Mouse (Mus musculus) thymus, adult 2 months (tissue): ENCODE results near the gene Trim50. TPM values are rescaled to one million over a fixed set of nuclear protein-coding genes. Genes with fewer than 3 reads are reported as not detected.

Source experiments
- DNase-seq: peaks from one replicate; pipeline ENCODE4 v3.0.0; 2021
- H3K27ac ChIP-seq: fragments of 200-500 bp; 2 replicates; pipeline ENCODE4 v1.5.1; 2012; ENCODE audit warnings: low read length, control low read depth; ENCODE audit not compliant: control insufficient read depth, insufficient read depth
- H3K27me3 ChIP-seq: fragments of 200-500 bp; 2 replicates; pipeline ENCODE4 v1.6.1; 2012; ENCODE audit warnings: mild to moderate bottlenecking, low read length, moderate library complexity, mixed read lengths; ENCODE audit not compliant: control insufficient read depth, insufficient read depth
- H3K36me3 ChIP-seq: fragments of 200-500 bp; 2 replicates; pipeline ENCODE4 v1.6.1; 2012; ENCODE audit warnings: mild to moderate bottlenecking, low read length, moderate library complexity; ENCODE audit not compliant: control insufficient read depth, insufficient read depth
- H3K4me1 ChIP-seq: fragments of 200-500 bp; replicated peaks from 2 replicates; pipeline ENCODE4 v1.6.1; 2012; ENCODE audit warnings: low read length; ENCODE audit not compliant: control insufficient read depth, insufficient read depth
- H3K4me3 ChIP-seq: fragments of 200-500 bp; 2 replicates; pipeline ENCODE4 v1.5.1; 2012; ENCODE audit warnings: mild to moderate bottlenecking, low read length, control low read depth, moderate library complexity; ENCODE audit not compliant: control insufficient read depth, insufficient read depth
- CTCF ChIP-seq: fragments of 200-500 bp; IDR thresholded peaks from 2 replicates; pipeline ENCODE4 v1.5.1; 2012; ENCODE audit warnings: mild to moderate bottlenecking, control low read depth, low read length, moderate library complexity, borderline replicate concordance; ENCODE audit not compliant: control insufficient read depth, poor library complexity, insufficient read depth; ENCODE audit errors: extremely low read depth
- POLR2A ChIP-seq: fragments of 200-500 bp; IDR thresholded peaks from 2 replicates; pipeline ENCODE4 v1.6.1; 2012; ENCODE audit warnings: mild to moderate bottlenecking, low read length, control low read depth, moderate library complexity; ENCODE audit not compliant: control insufficient read depth, poor library complexity, insufficient read depth; ENCODE audit errors: extremely low read depth
- WGBS: fragments of 180-500 bp; shearing (Covaris S2); methylation state at CpG from one replicate; pipeline ENCODE4 v1.1.7; 2018; 5-methylcytosine and 5-hydroxymethylcytosine counted together
- polyA plus RNA-seq: library from polyadenylated mRNA; depleted of rRNA; stranded (reverse); fragments of >200 nt; gene quantifications from 2 replicates; pipeline ENCODE4 v1.2.3, GENCODE M21; 2012

The Trim50 gene
- polyA plus RNA-seq, 1 experiment: not detected

DNA sequence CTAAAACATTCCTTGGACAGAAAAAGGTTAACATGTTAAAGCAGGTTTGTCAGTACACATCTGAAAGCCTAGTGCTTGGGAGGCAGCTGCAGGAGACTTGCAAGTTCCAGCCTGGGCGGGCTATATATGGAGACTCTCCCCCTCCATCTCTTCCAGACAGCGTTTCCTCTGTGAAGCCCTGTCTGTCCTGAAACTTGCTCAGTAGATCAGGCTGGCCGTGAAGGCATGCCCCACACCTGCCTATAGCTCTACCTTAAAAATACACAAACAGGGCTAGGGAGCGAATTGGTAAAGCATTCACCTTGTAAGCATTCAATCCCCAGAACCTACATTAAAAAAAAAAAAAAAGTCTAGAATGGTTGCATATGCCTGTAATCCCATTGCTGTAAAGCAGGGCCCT, 23.6 kb upstream of the Trim50 start:
- H3K27me3 ChIP-seq: no peaks in the 10 kb centered on the region
- no peaks in the 10 kb centered on the region for H3K4me1 ChIP-seq
- no peak overlapping the region for H3K27ac ChIP-seq
- H3K4me3 ChIP-seq: no peak overlapping the region
- no peaks in the 10 kb centered on the region for H3K36me3 ChIP-seq
- no peak for TF ChIP-seq CTCF
- no peak for TF ChIP-seq POLR2A
- DNase-seq: no peak
- WGBS: 88% methylated on average over 4 of the region's 4 CpGs

DNA sequence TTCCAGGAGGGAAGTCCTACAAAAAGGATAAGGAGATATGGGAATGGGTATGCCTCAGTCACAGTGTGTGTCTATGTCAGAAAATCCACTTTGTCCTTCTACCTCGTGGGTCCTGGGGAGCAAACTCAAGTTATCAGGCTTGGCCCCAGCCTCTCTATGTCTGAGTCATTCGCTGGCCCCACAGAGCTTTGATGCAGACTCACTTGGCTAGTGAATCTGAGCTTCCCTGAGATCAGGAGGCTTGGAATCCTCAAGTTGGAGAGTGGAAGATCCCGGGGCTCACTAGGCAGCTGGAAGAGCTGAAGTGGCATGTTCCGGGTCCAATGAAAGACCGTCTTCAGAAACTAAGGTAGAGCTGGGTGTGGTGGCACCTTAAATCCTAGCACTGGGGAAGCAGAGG, 22.9 kb upstream of the Trim50 start:
- WGBS: 85% methylated on average over 5 of the region's 5 CpGs

DNA sequence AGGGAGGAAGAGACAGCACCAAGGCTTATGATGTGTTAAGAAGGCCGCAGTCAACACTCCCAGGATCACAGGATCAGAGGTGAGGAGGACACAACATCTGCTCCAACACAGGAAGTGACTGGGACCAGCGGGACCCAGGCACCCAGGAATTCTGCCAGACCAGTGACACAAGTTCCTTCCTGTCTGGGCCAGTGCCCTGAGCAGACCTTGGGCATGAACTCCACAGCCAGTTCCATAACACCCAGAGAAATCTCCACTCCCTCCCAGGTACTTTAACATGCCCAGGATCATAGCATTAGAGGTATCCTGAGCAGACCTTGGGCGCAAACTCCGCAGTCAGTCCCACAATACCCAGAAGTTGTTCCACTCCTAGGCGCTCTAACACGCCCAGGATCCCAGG, 21.9 kb upstream of the Trim50 start:
- DNase-seq: no peak
- Histone ChIP-seq H3K27ac (no peak overlapping the region), H3K27me3 (no peaks in the 10 kb centered on the region), H3K36me3 (no peaks in the 10 kb centered on the region), H3K4me3 (no peak overlapping the region), H3K4me1 (no peaks in the 10 kb centered on the region)
- WGBS: 92% methylated on average over 6 of the region's 6 CpGs
- no peak for TF ChIP-seq POLR2A
- no peak for TF ChIP-seq CTCF

More for the DNA sequence above, 22.9 kb upstream of the Trim50 start:
- Histone ChIP-seq H3K4me3 (no peak overlapping the region), H3K27me3 (no peaks in the 10 kb centered on the region), H3K27ac (no peak overlapping the region), H3K4me1 (no peaks in the 10 kb centered on the region), H3K36me3 (no peaks in the 10 kb centered on the region)
- DNase-seq: no peak
- TF ChIP-seq CTCF (no peak), POLR2A (no peak)

DNA sequence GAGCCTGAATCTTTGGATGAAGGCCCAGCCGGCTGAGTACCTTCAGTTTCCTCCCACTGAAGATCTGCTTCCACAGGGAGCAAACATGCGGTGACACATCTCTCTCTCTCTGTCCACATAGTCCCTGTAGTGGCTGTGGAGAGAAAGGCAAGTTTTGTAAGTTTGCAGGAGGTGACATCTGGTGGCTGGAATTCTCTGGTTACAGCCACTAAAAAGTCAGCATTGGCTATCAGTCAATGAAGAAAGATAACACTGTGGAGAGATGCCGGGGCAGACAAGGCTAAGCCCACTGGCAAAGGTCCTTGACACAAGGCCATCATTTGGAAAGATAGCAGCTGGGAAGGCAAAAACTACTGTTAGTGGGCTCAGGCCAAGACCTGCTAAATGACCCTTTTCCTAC, 15.5 kb upstream of the Trim50 start:
- Histone ChIP-seq H3K36me3 (no peaks in the 10 kb centered on the region), H3K4me3 (no peak overlapping the region), H3K4me1 (no peaks in the 10 kb centered on the region), H3K27ac (no peak overlapping the region), H3K27me3 (no peaks in the 10 kb centered on the region)
- no peak for DNase-seq
- WGBS: 90% methylated on average over 3 of the region's 3 CpGs
- TF ChIP-seq POLR2A (no peak), CTCF (no peak)

DNA sequence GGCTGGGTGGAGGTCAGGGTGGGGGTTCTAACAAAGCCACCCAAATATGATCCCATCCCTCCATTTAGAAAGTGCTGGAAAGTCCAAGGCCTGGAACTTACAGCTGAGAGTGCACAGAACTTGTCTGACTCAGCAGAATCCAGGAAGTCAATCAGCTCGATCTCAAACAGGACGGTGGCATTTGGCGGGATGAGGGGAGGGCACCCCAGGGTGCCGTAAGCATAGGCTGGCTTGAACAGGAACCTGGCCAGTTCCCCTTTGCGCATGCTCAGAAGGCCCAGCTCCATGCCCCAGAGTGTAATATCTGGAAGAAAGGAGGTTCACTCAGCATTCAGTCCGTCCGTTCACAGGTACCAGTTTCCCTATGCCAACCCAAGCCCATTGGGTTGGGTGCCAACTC, 7.1 kb upstream of the Trim50 start:
- Histone ChIP-seq H3K27me3 (no peaks in the 10 kb centered on the region), H3K4me3 (no peak overlapping the region), H3K27ac (no peak overlapping the region), H3K36me3 (no peaks in the 10 kb centered on the region), H3K4me1 (no peaks in the 10 kb centered on the region)
- DNase-seq: no peak
- TF ChIP-seq CTCF (no peak), POLR2A (no peak)
- WGBS: 29% methylated on average over 7 of the region's 7 CpGs

DNA sequence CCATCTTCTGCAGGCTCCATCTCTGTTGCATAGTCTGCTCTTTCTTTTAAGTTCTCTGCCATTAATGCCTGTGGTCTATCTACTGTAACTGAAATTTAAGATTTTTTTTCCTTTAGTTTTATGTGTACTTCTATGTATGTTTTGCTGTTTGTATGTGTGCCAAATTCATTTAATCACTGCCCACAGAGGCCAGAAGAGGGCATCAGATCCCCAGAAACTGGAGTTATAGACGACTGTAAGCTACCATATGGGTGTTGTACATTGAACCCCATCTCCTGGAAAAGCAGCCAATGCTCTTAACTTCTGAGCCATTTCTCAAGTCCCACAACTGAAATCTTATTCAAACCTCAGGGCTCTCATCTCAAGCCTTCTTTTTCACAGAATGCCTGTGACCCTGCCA, 6.7 kb upstream of the Trim50 start:
- no peak overlapping the region for H3K27ac ChIP-seq
- no peak for DNase-seq
- no peak for TF ChIP-seq POLR2A
- TF ChIP-seq CTCF: no peak
- 13% methylated on average over 1 of the region's 1 CpGs for WGBS
- no peaks in the 10 kb centered on the region for H3K4me1 ChIP-seq
- no peaks in the 10 kb centered on the region for H3K27me3 ChIP-seq
- no peak overlapping the region for H3K4me3 ChIP-seq
- no peaks in the 10 kb centered on the region for H3K36me3 ChIP-seq

DNA sequence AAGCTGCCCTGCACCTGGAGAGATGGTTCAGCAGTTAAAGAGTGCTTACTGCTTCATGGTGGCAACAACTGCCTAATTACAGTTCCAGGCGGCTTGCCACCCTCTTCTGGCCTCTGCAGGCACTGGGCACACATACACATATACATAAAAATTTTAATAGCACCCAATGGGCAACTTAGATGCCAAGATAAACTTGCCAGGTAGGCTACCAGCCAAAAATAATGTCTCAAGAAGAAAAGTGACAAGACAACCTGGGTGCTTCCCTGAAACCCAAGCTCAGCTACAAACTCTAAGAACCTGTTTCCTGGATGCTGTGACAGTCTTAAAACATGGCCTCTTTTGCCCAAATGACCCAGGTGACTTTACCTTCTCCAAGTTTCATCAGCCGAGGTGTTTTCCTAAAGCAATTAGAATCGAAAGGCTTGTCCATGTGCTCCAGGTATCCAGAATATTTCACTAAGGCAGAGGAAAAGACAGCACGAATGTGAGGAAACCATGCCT, 5.5 kb upstream of the Trim50 start:
- Histone ChIP-seq H3K4me1 (no peaks in the 10 kb centered on the region), H3K4me3 (no peak overlapping the region), H3K36me3 (no peaks in the 10 kb centered on the region), H3K27ac (no peak overlapping the region), H3K27me3 (no peaks in the 10 kb centered on the region)
- TF ChIP-seq POLR2A (no peak), CTCF (no peak)
- DNase-seq: no peak
- WGBS: 82% methylated on average over 4 of the region's 4 CpGs
